Mouse (Mus musculus) v-Abl transformed pro-B cells (cell line): ENCODE measurements around the gene Fscb.

ENCODE experiments used
- in situ Hi-C, 2 experiments: fragments of 400-800 bp; cut with MboI; formaldehyde crosslinking; loops; one replicate each; pipeline ENCODE4 v1.15.1; 2025; ENCODE audit not compliant: unreplicated experiment in 2 of 2

Fscb gene

DNA sequence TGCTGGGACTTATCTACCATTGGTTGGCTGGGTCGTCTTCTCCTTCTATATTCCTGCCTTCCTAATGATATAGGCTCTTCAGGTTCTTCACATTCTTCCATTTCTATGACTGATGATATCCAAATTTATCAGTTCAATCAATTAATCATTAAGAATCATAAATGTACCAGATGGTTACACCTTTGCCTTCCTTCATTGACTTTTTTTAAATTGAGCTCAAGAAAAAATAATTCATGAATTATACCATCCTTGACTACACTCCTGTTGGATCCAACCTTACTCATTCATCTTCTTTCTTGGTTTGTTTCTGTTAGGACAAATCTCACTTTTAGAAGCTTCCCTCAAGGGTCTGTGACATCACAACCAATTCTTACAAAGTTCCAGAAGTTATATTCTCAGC lies at the start of gene Fscb:
Fscb (minus strand) TSS at position 101 of the 400 bp plus-strand sequence.
- in situ Hi-C loops = no loop called here

DNA sequence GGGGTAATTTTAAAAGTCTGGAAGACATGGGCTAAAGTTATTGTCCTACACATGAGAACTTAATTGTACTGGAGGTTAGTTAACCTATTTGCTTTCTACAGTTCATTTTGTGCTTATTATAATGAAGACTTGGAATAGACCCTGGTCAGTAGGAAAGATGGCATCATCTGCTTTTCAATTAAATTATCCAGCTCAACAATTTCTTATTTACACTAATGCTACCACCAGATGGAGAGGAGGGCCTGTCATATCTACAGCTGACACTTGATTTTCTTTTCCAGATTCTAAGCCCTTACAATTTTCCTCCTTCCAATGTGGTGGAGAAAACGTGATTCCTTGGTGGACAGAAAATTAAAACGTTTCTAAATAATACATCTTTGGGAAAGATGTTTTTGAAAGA lies 42.3 kb upstream of the Fscb start:
- in situ Hi-C loops = no loop called here

DNA sequence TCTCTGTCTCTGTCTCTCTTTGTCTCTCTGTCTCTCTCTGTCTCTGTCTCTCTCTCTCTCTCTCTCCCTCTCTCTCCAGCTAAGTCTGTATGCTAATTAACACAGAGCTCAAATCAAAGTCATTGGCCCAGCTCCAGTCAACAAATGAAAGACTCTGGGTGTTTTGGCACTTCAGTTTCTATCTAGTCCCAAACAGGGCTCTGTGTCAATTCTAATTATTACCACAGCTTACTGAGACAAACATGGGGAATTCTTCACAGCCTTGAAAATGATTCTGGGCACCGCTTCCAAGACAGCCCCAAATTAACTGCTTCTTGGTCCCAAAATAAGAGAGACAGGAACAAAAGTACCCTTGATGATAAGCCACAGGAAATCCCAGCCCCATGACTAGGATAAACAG lies 38.9 kb upstream of the Fscb start:
- in situ Hi-C loops = no loop called here

DNA sequence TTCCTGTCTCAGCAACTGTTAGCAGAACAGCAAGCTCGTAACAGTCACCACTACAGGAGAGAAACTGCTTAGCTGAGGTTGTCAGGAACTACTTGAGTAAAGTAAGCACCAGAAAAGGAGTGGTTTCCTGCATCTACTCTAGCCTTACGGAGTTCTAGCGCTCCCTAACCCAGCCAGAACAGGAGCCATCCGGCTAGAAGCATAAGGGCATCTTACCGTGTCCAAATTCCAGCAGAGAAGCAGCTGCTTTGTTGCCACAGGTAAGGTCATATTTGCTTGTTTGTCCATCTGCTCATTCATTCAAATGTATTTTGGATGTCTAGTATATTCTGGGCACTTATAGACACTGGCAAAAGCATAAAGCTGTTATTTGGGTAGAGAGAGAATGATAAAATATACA lies 23.2 kb upstream of the Fscb start:
- in situ Hi-C loops = no loop called here

DNA sequence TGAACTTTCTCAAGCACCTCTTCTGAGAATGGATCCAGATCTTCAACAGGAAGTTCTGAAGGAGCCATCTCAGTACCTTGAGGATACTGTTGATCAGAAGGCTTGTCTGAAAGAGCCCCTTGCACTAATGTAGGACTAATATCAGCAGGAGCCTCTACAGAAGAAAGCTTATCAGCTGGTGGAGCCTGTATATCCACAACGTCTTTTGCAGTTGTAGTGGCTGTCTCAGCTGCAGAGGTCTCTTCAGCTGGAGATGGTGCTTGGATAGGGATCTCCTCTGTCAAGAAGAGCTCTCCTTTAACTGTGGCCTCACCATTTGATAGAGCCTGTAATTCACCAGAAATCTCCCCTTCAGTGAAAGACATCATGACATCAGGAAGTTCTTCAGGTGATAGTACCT lies 875 bp downstream of the Fscb start:
- in situ Hi-C loops = no loop called here

DNA sequence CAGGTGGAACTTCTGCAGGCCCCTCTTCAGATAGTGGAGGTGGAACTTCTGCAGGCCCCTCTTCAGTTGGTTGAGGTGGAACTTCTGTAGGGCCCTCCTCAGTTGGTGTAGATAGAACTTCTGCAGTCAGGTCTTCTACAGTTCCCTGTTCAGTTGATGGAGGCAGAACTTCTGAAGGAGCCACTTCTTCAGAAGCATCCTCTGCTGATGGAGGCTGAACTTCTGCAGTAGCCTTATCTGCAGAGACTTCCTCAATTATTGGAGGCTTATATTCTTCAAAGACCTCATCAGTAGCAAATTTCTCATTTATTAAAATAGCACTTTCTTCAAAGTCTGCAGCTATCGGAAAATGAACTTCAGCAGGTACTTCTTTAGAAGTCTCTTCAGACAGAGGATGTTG lies 1.4 kb downstream of the Fscb start:
- in situ Hi-C loops = no loop called here

DNA sequence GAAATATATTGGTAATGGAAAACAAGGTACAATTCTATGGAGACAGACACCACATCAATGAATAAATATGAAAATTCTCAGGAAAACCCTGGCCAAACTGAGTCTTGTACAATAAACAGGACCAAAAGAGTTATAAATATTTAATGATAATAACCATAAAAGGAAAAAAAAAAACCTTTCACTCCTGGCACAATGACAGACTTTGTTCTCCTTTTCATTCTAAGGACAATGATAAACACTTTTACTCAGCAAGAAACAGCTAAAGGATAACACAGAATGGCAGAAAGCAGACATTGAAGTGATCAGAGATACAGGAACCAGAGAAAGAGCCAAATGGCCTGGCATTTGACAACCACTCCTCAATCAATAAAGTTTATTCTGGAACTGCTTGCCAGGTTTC lies 19.3 kb downstream of the Fscb start:
- in situ Hi-C loops = no loop called here

DNA sequence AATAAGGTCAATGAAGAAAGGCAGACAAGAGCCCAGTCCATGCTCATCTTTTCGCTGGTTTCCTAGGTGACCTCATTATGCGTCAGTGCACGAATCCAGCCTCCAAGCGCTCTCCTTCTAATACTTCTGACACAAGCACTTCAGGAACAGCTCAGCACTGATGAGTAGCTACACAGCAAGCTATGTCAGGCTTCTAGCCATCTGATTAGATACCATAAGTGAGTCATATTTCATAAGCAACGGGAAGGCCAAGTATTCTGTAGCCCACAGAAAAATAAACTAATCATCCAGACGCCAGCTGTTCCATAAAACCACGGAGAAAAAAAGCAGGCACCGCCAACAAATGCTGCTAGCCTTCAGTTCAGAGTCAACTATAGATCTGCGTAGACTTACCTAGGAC lies 24.6 kb downstream of the Fscb start:
- in situ Hi-C loops = no loop called here

DNA sequence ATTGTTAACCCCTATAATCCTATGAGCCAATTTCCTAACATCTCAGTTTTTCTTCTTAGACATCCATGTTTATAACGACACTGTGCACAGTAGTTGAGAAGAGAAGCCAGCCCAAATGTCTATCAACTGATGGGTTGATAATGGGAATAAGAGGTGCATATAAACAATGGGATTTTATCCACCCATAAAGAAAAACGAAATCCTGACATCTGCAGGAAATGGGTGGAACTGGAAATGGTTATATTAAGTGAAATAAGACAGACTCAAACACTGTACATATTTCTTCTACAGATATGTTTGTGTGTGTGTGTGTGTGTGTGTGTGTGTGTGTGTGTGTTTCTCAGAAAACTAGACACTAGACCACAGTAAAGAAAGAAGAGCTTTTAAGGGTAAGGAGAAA lies 37.8 kb downstream of the Fscb start:
- in situ Hi-C loops = no loop called here
